Mouse (Mus musculus) CH12.LX (cell line): ENCODE data around the gene Gpx4.

Experiments used
- CTCF ChIP-seq, 2 experiments: IDR thresholded peaks in 1 of 2; conservative IDR thresholded peaks in 1 of 2; 2 replicates each; pipeline ENCODE4 v1.5.1; 2011 to 2012; ENCODE audit warnings: low read depth in 2 of 2, low read length in 2 of 2, improper control_type of control experiment in 1 of 2, inconsistent platforms in 1 of 2, mild to moderate bottlenecking in 1 of 2, moderate library complexity in 1 of 2
- EP300 ChIP-seq: IDR thresholded peaks from 2 replicates; pipeline ENCODE4 v1.6.1; 2011; ENCODE audit warnings: low read length, improper control_type of control experiment
- JUND ChIP-seq: conservative IDR thresholded peaks from 2 replicates; pipeline ENCODE4 v1.6.1; 2011; ENCODE audit warnings: low read depth, low read length, improper control_type of control experiment
- KAT2A ChIP-seq: IDR thresholded peaks from 2 replicates; pipeline ENCODE4 v1.6.1; 2012; ENCODE audit warnings: low read length, improper control_type of control experiment, inconsistent platforms; ENCODE audit not compliant: insufficient replicate concordance
- MAX ChIP-seq: IDR thresholded peaks from 2 replicates; pipeline ENCODE4 v1.6.1; 2011; ENCODE audit warnings: low read length, improper control_type of control experiment
- MYC ChIP-seq: IDR thresholded peaks from 2 replicates; pipeline ENCODE4 v1.6.1; 2011; ENCODE audit warnings: low read depth, mild to moderate bottlenecking, improper control_type of control experiment, low read length
- POLR2A ChIP-seq: IDR thresholded peaks from 2 replicates; pipeline ENCODE4 v1.6.1; 2011; ENCODE audit warnings: low read depth, mild to moderate bottlenecking, improper control_type of control experiment, low read length
- RAD21 ChIP-seq: IDR thresholded peaks from 2 replicates; pipeline ENCODE4 v1.6.1; 2011; ENCODE audit warnings: low read depth, mild to moderate bottlenecking, low read length, improper control_type of control experiment, moderate library complexity
- SIN3A ChIP-seq: IDR thresholded peaks from 2 replicates; pipeline ENCODE4 v1.6.1; 2012; ENCODE audit warnings: low read length, improper control_type of control experiment, inconsistent platforms
- USF1 ChIP-seq: IDR thresholded peaks from 2 replicates; pipeline ENCODE4 v1.6.1; 2014; ENCODE audit warnings: low read depth, mild to moderate bottlenecking, inconsistent platforms, low read length, improper control_type of control experiment
- USF2 ChIP-seq: conservative IDR thresholded peaks from 2 replicates; pipeline ENCODE4 v1.6.1; 2011; ENCODE audit warnings: low read depth, low read length, improper control_type of control experiment
- ZC3H11A ChIP-seq: IDR thresholded peaks from 2 replicates; pipeline ENCODE4 v1.6.1; 2012; ENCODE audit warnings: low read depth, mild to moderate bottlenecking, inconsistent platforms, low read length, improper control_type of control experiment
- ZMIZ1 ChIP-seq: IDR thresholded peaks from 2 replicates; pipeline ENCODE4 v1.6.1; 2012; ENCODE audit warnings: low read depth, mild to moderate bottlenecking, inconsistent platforms, low read length, improper control_type of control experiment
- ZNF384 ChIP-seq: IDR thresholded peaks from 2 replicates; pipeline ENCODE4 v1.6.1; 2012; ENCODE audit warnings: low read depth, low read length, improper control_type of control experiment, inconsistent platforms

DNA sequence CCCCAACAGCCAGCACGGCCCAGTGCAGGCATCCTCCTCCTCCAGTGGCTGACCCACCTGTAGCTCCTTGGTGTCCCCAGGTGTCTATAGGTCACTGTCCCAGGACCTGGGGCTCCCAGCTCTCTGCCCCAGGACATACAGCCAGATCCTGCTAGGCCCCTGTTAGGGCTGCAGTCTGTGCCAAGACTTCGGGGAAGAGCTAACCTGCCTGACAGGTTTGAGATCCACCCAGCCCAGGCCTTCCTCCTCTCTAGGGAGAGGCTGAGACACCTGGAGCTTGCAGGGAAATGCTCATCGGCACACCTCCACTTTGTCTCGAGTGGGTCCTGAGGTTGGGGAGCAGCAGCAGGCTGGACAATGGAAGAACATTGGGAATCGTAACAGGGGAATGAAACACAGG lies 59.0 kb downstream of the Gpx4 start:
- TF ChIP-seq KAT2A (no peak), ZNF384 (no peak), ZMIZ1 (no peak), EP300 (no peak), MYC (no peak), POLR2A (no peak), USF2 (no peak), CTCF (conservative IDR thresholded peaks at IDR 0.05 in 1 of 2, IDR thresholded peaks at IDR 0.05 in 1 of 2; ENCODE audit: low read depth in 2 of 2, low read length in 2 of 2) (no peak), USF1 (no peak), MAX (no peak), RAD21 (no peak), ZC3H11A (no peak), SIN3A (no peak), JUND (no peak)
